Mouse (Mus musculus) c-Kit-positive CD71-positive TER-119-negative erythroid progenitor cells, embryonic 14.5 days (primary cell): ENCODE data around the gene Gm4450.
A peak's percentile ranks its signal among the peaks of the same experiment; 100 is the strongest.
"Not testable (repeated sequence)": the region's sequence is repeated elsewhere in the genome, so short reads cannot be mapped to it uniquely, and the experiment has no call there.

ENCODE experiments used
- DNase-seq: peaks from one replicate; pipeline ENCODE4 v3.0.0-alpha.2; 2013; ENCODE audit warnings: low read depth

Gm4450 gene

GRCm38 (mm10) chr3:98457026-98457425 lies at the start of gene Gm4450:
Gene Gm4450, minus strand, starts transcription at chr3:98457126.
- not testable (repeated sequence) for DNase-seq

DNA sequence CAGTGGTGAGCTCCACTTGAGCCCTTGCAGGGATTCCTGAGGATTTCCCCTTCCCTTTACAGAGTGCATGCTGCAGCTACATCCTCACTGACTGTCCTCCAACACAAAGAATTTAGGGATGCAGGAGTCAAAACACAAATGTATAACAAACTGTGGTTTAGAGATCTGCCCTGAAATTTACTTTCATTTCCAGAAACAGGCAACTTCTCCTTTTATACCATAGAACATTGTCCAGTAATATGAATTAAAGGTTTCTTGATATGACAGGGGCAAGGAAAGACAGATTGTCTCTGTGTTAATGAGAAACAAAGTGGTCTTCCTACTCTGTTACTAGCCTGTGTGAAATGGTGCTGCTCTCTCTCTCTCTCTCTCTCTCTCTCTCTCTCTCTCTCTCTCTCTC lies 40.5 kb upstream of the Gm4450 start:
- not testable (repeated sequence) for DNase-seq

DNA sequence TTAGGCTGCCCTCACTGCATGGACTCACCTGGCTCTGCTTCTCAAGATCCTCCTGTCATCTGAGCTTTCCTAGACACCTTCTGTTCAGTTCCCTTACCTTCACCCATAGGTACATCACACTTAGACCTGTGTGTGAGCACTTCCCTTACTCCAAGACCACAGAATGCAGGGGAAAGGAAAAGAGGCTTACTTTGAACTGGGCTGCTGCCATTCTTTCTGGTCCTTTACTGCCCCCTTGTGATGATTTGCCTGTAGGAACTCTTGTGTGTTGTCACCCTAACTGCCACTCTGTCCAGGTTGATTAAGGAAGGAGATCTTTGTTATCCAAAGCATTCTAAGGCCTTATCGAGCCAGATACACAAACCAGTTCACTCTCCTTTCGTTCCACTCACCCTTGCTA lies 39.8 kb upstream of the Gm4450 start:
- not testable (repeated sequence) for DNase-seq

DNA sequence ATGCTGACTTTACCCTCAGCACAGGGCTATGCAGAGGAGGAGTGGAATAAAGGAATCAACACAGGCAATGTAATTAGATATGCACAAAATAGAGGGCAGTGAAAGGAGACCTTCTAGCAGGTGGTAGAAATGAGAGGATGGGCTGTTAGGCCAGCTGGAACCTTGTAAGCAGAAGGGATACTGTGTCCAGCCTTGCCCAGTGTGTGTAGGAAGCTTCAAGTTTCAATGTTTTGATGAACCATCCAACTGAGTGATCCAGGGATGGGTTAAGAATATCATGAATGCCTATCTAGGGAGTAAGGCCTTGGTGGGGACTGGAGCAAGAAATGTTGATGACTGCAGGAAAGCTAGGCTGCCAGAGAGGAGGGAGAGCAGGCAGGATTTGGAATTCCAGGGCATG lies 38.1 kb upstream of the Gm4450 start:
- DNase-seq, result not testable (repeated sequence)

- DNase-seq, result not testable (repeated sequence)
Observed at GRCm38 (mm10) chr3:98494184-98494583, 37.3 kb upstream of the Gm4450 start.

GRCm38 (mm10) chr3:98471499-98471898 lies 14.6 kb upstream of the Gm4450 start:
- not testable (repeated sequence) for DNase-seq

- DNase-seq, result not testable (repeated sequence)
Observed at GRCm38 (mm10) chr3:98471057-98471456, 14.1 kb upstream of the Gm4450 start.

DNA sequence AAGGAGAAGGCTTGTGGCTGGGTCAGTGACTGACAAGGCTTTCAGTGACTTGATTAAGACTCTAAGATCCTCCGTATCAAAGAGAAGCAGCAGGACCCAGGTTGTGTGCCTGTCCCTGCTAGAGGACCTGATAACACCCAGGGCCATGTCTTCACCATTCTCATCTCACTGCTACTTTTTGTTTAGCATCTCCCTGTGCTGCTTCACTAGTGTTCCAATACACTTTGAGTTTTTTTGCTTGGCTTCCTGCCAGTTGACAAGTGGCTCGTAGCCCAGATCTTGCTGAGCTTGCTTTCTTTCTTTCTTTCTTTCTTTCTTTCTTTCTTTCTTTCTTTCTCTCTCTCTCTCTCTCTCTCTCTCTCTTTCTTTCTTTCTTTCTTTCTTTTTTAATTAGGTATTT lies 12.4 kb upstream of the Gm4450 start:
- DNase-seq, result not testable (repeated sequence)

- not testable (repeated sequence) for DNase-seq
Observed at GRCm38 (mm10) chr3:98453786-98454185, 3.1 kb downstream of the Gm4450 start.

- DNase-seq, result not testable (repeated sequence)
Observed at GRCm38 (mm10) chr3:98443924-98444323, 13.0 kb downstream of the Gm4450 start.

- not testable (repeated sequence) for DNase-seq
Observed at GRCm38 (mm10) chr3:98443149-98443779, 13.7 kb downstream of the Gm4450 start.

GRCm38 (mm10) chr3:98442245-98442644 lies 14.7 kb downstream of the Gm4450 start:
- not testable (repeated sequence) for DNase-seq

DNA sequence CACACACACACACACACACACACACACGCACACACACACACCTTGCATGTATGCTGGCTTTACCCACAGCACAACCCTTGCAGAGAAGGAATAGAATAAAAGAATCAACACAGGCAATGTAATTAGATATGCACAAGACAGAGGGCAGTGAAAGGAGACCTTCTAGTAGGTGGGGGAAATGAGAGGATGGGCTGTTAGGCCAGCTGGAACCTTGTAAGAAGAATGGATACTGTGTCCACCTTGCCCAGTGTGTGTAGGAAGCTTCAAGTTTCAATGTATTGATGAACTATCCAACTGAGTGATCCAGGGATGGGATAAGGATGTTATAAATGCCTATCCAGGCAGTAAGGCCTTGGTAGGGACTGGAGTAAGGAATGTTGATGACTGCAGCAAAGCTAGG lies 21.9 kb downstream of the Gm4450 start:
- no peak for DNase-seq

- no peak for DNase-seq
Observed at GRCm38 (mm10) chr3:98434088-98434816, 22.7 kb downstream of the Gm4450 start.

DNA sequence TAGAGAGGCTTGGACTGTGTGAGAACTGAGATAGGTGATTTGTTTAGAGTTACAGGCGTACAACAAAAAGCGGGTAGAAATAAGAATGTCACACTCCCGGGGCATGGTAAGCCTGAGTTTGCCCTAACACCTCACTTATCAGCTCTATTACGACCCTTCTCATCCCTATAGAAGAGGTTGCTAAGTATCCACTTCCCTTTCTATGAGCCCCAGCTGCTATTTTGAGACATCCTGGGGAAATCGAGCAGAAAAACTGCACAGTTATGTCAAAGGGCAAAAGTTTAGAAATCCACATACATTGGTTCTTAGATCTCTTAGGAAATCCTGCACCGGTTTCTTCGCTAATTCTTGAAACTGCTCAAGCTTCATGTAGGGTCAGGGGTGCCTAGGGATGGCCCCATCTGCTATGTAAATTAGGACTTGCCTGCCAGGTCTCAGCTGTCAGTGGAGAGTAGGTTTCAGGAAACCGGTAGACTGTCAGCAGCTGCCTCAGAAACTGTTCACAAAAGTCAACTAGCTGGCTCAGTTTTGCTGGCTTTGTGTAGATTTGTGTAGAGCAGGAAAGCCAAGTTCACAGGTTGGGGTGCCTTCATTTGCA lies 27.9 kb downstream of the Gm4450 start:
- no peak for DNase-seq

GRCm38 (mm10) chr3:98428449-98428775 lies 28.5 kb downstream of the Gm4450 start:
- DNase-seq, result no peak

- peak; percentile 7 for DNase-seq
Observed at GRCm38 (mm10) chr3:98427600-98428448, 29.1 kb downstream of the Gm4450 start.

- no peak for DNase-seq
Observed at GRCm38 (mm10) chr3:98427260-98427599, 29.7 kb downstream of the Gm4450 start.

DNA sequence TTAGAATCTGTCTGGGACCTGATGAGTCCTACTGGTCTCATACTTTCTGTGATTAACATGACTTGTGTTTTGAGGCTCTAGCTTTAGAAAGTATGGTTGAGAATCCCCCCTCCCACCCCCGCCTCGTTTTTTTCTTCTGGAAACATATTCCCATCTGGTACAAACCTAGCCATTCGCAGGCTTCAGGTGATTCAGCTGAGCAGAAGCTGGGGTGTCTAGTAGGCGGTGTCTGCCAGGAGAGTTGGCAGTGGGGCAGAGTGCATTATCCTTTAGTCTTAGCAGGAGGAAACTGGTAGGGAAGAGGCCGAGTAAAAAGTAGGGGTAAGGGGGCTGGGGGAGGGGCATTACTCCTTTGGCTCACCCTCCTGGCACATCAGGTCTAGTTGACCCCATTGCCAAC lies 30.2 kb downstream of the Gm4450 start:
- DNase-seq, result no peak

- DNase-seq, result no peak
Observed at GRCm38 (mm10) chr3:98422926-98423325, 34.0 kb downstream of the Gm4450 start.

DNA sequence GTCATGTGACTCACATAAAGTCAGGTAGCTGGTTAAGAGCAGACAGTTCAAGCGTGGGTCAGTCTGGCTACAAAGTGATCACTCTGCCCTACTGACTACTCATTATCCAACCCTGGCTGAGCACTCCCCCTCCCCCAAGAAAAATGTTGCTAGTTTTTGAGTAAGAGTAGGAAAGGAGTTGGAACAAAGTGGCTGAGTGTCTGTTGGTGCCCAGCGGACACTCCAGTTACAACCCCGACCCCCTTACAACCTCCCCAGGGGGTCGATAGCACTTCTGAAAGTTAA lies 37.2 kb downstream of the Gm4450 start:
- no peak for DNase-seq

- DNase-seq, result no peak
Observed at GRCm38 (mm10) chr3:98418991-98419785, 37.7 kb downstream of the Gm4450 start.
